Mouse (Mus musculus) right cerebral cortex, postnatal 14 days (tissue): Measurements from ENCODE around the gene Gm10644.

Source experiments
- DNase-seq: peaks from one replicate; pipeline ENCODE4 v3.0.0; 2022

The Gm10644 gene

GRCm38 (mm10) chr8:83934222-83934621, 20.8 kb downstream of the Gm10644 start:
- DNase-seq = no peak

- DNase-seq = no peak
Observed at GRCm38 (mm10) chr8:83926266-83926665, 28.7 kb downstream of the Gm10644 start.

- no peak for DNase-seq
Observed at GRCm38 (mm10) chr8:83924585-83924984, 30.4 kb downstream of the Gm10644 start.

- no peak for DNase-seq
Observed at GRCm38 (mm10) chr8:83922727-83923126, 32.3 kb downstream of the Gm10644 start.

- peak; percentile 88 for DNase-seq
Observed at GRCm38 (mm10) chr8:83921558-83921957, 33.4 kb downstream of the Gm10644 start.

- DNase-seq = peak; percentile 41
Observed at GRCm38 (mm10) chr8:83917566-83917965, 37.4 kb downstream of the Gm10644 start.

- DNase-seq = peak; percentile 70
Observed at GRCm38 (mm10) chr8:83916015-83916414, 39.0 kb downstream of the Gm10644 start.

- peak; percentile 51 for DNase-seq
Observed at GRCm38 (mm10) chr8:83914860-83915259, 40.1 kb downstream of the Gm10644 start.

GRCm38 (mm10) chr8:83914232-83914631, 40.8 kb downstream of the Gm10644 start:
- DNase-seq = no peak

GRCm38 (mm10) chr8:83911809-83912731, 42.9 kb downstream of the Gm10644 start:
- DNase-seq = no peak

- DNase-seq = peak; percentile 68
Observed at GRCm38 (mm10) chr8:83909311-83909710, 45.7 kb downstream of the Gm10644 start.

- no peak for DNase-seq
Observed at GRCm38 (mm10) chr8:83908583-83908982, 46.4 kb downstream of the Gm10644 start.

GRCm38 (mm10) chr8:83902961-83903666, 51.9 kb downstream of the Gm10644 start:
- no peak for DNase-seq

- DNase-seq = peak; percentile 64
Observed at GRCm38 (mm10) chr8:83901566-83902485, 53.2 kb downstream of the Gm10644 start.

- DNase-seq = peak; percentile 74
Observed at GRCm38 (mm10) chr8:83900957-83901270, 54.1 kb downstream of the Gm10644 start.

GRCm38 (mm10) chr8:83900266-83900956, 54.6 kb downstream of the Gm10644 start:
- DNase-seq = peak; percentile 60

GRCm38 (mm10) chr8:83899363-83900252, 55.4 kb downstream of the Gm10644 start, which contains the start of gene Adgrl1:
Gene Adgrl1, plus strand, starts transcription at chr8:83900105.
- DNase-seq = peak; percentile 94

- DNase-seq = peak; percentile 56
Observed at GRCm38 (mm10) chr8:83898985-83899362, 56.0 kb downstream of the Gm10644 start.

- DNase-seq = peak; percentile 51
Observed at GRCm38 (mm10) chr8:83898456-83898855, 56.5 kb downstream of the Gm10644 start.

GRCm38 (mm10) chr8:83897211-83897610, 57.8 kb downstream of the Gm10644 start:
- DNase-seq = peak; percentile 67

GRCm38 (mm10) chr8:83896461-83896860, 58.5 kb downstream of the Gm10644 start:
- DNase-seq = no peak
